Mouse (Mus musculus) inflammation-experienced regulatory T-cells, adult 6 months (primary cell): ENCODE measurements around the gene Tnnc1. TPM values are rescaled to one million over a fixed set of nuclear protein-coding genes. Genes with fewer than 3 reads are reported as not detected.

Experiments
- ATAC-seq: one replicate; pipeline ENCODE4 v1.8.0; 2017
- polyA plus RNA-seq, 3 experiments: library from polyadenylated mRNA; unstranded; fragments of 100-300 nt; shearing (Covaris generic); gene quantifications; one replicate each; pipeline ENCODE4 v1.2.1; 2017

Gene Tnnc1
- polyA plus RNA-seq, 3 experiments from 2014 or later = not detected

DNA sequence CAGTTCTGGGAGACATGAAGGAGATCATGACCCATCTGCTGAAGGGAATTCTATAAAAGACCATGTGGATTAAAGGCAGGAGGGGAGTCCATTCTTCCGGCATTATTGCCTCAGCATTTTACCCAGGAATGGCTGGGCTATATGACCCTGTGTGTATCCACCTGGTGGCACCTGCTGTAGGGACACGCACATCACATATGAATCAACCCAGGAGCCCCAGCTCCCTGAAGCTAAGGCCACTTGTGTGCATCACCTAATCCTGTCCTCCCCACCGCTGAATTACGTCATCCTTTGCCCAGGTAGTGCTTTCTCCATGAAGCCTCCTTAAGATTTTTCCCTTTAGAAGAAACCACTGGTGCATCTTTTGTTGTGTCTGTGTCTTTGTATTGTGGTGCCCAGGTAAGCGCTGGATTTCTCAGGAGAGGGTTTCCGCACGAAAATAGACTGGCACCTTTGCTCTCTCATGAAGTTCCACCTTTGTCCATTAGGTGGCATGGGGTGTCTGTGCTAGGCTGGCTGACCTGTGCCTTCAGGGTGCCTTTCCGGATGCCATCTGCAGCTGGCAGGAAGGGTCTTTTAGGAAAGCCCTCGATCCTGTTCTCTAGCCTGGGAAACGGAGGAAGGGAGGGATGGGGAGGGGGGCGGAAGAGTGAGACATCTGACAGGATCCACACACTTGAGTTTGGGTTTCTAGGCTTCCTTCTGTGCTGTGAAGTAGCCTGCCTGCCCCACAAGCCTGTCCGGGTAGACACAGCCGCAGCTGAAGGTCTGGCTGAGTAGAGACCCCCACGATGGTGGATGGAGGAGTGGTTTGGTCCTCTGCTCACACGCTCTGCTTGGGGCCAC is 7.3 kb downstream of the Tnnc1 start:
- ATAC-seq = peak; percentile 93

DNA sequence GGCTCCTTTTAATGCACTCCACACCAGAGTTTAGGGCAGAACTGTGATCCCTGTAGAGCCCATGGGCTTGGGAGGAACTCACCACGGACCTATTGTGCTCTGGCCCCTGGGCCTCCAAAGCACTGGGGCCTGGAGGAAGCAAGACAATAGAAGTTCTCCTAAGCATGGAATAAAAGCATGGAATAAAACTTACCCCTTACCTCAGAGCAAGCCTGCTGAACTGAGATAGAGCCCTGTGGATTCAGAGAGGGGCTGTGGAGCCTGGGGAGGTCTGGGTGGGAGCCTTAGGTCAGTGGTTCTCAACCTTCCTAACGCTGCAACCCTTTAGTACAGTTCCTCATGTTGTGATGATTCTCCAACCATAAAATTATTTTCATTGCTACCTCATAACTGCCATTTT is 8.7 kb downstream of the Tnnc1 start, which contains the start of gene Nisch:
TSS of gene Nisch (minus strand) at position 101 of the 400 bp plus-strand sequence.
- ATAC-seq = no peak

DNA sequence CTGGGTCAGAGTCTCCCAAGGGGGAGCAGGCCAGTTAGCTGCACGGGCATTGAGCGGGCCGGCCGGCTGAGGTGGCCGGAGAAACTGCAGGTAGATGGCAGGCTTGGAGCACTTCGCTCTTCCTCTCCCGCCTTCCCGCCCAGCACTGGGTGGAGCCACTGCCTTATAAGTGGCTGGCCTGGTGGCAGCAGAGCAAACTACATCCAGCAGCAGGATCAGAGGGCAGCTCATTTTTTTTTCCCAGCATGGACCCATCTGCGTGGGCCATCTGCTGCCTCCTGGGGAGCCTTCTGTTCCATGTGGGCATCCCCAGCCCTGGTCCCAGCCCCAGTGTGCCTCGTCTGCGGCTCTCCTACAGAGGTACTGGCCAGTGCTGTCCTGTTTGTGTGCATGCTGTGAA is 9.6 kb downstream of the Tnnc1 start, which contains the start of gene Sema3g:
TSS of gene Sema3g (plus strand) at position 195 of the 400 bp plus-strand sequence.
- no peak for ATAC-seq

DNA sequence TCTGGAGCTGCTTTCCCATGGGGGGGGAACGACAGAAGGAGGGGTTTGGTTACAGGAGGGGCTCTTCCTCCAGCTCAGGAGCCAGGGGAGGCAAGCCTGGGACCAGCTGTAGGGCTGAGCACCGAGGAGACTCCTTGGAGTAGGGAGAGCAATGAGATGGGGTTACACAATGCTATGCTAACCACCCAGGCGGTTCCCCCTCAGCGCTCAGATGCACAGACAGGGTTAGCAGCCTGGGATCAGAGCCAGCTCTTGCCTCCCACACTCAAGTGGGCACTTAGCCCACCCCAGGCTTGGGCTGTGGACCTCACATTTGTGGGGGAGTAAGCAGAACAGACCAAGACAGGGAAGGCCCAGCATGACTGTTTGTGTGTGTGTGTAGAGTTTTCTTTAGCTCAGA is 18.9 kb downstream of the Tnnc1 start:
- ATAC-seq = no peak

DNA sequence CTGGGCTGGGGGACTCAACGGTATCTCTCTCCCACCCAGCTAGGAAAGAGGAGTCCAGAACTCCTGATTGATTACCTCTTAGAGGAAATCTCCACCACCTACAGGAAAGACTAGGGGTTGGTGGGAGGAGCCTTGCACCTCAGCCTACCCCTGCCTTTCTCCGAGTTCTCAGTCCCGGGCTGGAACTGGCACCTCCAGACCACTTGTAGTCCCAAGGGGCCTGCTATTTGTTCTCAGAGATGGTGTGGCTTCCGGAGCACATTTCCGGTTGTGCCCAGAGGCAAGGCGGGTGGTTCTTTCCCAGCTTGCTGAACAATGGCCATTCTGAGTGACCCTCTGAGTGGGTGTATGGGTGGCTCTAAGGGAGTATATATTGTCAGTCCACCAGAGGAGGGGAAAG is 20.1 kb downstream of the Tnnc1 start:
- no peak for ATAC-seq

DNA sequence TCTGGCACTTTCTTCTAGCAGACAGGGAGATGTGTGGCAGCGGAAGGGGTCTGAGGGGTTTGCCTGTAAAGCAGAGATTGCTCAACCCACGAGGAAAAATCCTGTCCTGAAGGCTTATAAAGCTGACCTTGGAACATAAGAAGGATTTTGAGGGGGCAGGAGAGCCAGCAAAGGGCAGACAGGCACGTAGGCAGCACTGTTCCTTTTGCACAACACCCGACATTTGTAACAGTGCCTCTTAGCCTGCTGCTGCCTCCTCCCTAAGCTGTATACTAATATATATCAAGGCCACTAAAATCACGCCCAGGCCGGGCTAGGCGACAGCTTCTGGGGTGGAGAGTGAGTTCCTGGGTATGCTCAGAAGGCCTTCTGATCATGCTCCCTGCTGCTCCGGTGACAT is 22.3 kb downstream of the Tnnc1 start:
- ATAC-seq = no peak

DNA sequence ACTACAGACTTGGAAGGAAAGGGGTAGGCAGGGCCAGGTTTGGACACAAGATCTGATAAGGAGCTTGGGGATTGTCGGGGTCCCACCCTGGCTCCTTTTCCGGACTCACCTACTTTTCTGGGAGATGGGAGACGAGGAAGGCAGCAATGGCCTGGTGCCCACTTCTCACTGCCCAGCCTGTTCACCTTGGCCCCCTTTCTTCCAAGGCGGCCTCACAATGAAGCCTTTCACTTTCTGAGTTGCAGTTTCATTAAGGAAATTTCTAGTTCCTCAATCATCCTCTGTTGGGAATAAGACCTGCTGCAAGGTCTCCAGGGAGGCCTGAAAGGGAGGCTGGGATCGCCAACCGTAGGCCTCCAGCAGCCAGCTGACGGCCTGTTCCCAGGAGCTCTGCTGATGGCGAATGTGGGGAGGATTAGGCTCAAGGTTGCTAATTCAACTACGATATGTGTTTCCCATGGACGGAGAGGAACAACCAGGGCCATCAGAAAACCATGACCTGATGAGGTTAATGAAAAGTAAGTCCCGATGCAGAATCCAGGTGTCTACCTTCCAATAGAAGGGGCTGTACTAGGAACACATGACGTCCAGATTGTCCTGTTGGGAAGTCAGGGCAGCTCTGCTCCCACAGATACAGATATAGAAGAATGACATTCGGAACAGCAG is 24.4 kb downstream of the Tnnc1 start:
- ATAC-seq = no peak

DNA sequence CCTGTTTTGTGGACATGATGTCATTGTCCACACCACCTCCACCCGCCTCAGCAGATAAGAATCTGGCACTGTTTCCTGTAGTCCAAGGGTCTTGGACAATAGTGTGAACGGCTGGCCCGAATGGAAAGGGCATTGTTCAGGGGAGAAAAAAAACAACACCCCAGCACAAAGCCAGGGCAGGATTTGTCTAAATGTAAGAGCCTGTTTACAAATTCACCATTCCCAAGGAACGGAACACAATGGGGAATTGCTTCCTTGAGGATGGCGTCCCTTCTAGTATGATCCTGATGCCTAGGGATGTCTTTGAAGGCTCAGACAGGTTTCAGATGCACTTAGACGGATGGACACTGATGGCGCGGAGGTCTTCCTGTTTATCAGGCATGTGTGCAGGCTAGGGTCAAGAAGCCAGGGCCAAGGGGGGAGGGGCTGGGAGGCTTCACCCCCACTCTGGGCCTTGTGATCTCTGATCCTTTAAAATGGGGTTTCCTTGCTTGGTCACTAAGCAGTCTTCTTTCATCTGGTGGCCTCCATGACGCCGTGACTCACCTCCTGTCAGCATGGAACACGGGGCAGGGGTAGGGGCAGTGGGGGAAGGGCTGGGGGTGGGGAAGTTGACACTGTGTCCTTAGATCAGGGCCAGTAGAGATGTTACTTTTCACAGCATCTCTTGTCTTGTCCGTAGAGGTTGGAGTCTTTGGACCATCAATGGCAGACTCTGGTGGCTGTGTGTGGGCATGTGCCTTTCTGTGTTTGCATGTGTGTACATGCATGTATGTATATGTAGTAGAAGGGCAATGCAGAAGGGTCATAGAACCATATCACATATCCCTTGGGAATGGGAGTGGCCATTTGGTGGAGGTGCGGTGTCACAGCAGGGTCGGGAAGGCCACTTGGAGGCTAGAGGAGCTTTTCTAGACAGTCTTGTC is 25.2 kb downstream of the Tnnc1 start:
- ATAC-seq = no peak

DNA sequence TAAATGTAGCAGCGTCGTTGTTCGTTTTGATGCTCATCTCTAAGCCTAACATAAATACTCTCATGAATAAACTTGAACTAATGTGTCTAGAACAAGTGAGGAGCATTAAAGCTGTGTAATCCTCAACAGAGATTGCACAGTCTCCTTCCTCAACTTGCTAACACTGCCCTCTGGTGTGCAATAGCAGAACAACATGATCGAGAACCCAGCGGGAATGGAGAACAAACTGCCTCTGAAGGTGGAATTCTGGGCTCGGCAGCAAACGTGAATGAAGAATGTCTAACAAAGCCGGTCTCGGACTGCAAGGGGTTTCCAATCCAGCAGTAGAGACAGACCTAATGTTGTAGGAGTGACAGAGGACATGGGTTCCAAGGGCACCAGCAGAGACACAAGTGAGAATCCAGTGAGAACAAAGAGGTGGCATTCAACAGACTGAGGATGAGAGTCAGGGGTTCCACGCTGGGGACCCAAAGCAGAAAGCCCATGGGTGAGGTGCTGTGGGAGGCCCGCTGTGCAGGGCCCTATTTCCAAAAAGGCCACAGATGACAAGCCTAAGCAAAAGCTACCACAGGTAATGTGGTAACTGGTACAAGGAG is 26.0 kb downstream of the Tnnc1 start:
- ATAC-seq = peak; percentile 71

DNA sequence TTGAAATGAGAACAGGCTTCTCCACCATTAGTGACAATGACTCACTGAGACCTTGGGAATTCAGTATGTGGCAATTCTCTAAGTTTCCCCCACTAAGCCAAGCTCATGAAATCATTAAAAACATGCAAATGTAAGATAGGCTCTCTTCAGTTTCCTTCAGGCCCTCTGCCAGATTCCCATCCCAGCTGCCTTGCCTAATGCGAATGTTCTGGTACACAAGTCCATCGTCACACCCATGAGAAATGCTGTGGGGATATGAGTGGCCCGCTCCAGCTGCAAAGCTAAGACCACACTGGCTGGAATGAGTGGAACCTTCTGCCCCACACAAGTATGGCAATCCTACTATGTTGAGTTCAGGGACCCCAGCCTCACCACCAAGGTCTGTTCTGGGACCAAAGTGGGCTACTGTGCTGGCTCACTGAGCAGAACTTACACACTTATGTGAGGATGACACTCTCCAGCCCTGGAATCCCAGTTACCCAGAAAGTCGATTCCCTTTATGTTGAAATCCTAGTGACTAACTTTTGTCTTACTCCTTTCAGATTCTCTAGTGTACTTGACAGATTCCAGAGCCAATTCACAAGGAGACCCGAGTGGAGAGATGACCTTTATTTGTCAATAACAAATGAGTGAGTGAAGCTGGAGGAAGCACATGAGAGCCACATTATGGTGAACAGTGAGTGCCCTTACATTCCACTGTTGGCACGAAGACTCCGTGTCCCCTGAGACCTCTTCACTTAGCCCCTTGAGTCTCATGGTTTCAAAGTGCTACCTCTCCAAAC is 29.2 kb downstream of the Tnnc1 start:
- ATAC-seq = no peak

DNA sequence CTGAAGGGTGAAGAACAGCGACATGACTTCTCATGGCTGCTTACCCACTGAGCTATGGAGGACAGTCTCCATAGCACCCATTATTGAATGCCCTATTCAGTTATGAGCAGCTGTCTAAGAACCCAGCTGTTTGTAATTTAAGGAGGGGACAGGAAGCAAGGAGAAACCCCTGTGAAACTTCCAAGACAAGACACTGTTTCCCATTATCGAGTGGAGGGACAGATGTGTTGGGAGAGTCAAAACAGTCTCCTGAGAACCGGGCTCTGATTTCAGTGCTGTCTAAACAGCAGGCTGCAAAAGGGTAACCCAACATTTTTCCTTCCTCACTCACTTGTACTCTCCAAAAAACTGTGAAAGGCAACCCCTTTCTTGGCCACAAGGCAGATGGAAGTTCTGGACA is 32.4 kb downstream of the Tnnc1 start:
- ATAC-seq = no peak

DNA sequence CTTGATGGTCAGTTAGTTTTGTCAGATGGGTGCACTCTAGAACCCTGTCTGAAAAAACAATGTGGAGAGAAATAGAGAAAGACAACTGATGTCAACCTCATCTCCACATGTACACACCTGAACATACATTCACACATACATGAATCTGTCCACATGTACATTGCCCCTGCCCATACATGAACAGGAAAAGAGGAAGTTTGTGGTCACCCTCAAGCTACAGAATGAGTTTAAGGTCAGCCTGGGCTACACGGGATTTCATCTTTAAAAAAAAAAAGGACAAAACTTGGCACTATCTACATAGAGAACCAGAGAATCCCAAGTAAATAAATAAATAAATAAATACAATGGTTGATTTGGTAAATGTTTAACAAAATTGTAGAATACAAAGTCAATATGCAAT is 36.7 kb downstream of the Tnnc1 start:
- ATAC-seq = no peak

DNA sequence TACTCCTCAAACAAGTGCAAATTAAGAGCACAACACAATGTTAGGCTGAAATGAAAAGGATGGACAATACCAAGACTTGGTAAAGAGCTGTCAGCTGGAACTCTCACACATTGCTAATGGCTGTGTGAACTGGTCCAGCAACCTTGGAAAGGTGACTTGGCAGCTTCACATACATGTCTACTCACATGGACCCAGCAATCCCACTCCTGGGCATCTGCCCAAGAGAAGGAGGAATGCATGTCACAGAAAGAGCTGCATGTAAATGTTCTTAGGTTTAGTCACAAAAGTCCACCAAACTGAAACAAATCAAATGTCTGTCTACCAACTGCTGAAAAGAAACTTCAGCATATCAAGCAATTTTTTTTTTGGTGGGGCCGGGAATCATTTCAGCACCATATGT is 37.8 kb downstream of the Tnnc1 start:
- no peak for ATAC-seq

DNA sequence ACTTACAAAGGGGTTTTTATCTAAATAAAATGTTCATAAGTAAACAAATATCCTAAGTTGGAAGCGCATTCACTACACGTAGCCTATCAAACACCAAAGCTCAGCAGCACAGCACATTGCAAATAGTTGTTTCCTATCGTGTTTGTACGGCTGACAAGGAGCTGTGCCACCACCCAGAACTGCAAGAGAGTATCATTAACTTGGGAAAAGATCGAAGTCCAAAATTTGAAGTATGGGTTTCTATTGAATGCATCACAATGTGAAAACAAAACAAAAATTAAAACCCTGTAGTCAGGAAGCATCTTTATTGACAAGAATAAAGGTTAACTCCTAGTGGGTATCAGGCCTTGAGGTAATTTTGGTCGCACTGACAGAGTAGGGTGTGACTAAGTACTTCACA is 40.3 kb downstream of the Tnnc1 start:
- no peak for ATAC-seq

DNA sequence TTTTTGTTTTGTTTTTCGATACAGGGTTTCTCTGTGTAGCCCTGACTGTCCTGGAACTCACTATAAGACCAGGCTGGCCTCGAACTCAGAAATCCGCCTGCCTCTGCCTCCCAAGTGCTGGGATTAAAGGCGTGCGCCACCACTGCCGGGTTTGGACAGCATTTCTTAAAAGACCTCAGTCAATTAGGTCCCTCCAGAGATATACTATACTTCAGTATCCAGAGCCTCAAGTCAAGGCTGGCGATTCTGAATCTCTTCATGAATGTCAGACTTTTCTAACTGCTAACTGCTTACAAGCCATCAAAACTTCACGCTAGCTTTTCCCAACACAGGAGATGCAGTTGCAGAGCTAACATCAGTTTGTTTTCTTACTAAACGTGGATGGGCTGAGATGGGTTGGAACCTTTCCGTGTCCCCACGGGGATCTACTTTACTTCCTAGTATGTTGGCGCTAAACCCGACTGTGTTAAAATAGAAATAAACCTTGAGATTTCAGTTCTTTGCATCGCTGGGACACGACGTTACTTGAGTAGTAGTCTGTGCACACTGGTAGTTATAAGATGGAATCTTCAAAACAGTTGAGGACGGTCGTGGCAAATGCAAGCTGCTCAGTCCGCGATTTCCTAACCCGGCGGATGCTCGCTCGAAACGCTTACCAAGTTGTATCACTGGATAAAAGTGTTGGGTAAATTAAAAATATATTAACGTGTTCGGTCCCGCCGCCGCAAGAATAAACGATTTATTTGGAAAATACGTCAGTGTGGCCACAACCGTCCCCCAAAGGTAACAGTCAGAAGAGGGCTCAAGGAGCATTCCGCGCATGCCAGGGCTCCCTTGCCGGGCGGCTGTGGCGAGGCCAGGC is 42.3 kb downstream of the Tnnc1 start:
- peak; percentile 43 for ATAC-seq

DNA sequence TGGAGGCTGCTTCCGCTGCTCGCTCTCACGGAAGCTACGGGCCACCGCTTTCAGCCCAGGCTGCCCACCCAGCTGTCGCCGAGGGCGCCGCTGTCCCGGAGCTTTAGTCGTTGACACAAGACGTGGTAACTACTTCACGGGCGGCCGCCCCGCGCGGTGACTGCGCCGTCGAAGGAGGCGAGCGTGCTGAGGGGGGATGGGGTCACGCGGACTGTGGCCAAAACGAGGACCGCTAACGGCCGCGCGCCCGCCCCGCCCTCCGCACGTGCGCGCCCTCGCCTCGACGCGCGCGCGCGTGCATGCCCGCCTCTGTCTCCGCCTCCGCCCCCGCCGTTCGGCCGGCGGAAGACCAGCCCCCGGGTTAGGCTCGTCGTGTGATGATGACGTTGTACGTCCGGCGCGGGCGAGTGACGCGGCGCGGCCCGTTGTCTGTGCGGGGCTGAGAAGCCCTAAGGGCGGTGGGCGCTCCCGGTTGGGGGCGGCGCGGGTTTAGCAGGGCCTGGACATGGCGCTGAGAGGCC is 43.0 kb downstream of the Tnnc1 start, which contains the start of the genes Phf7 and Bap1:
TSS of gene Phf7 (minus strand) at position 234 of the 521 bp plus-strand sequence.
TSS of gene Bap1 (plus strand) at position 367 of the 521 bp plus-strand sequence.
- ATAC-seq = peak; percentile 78

DNA sequence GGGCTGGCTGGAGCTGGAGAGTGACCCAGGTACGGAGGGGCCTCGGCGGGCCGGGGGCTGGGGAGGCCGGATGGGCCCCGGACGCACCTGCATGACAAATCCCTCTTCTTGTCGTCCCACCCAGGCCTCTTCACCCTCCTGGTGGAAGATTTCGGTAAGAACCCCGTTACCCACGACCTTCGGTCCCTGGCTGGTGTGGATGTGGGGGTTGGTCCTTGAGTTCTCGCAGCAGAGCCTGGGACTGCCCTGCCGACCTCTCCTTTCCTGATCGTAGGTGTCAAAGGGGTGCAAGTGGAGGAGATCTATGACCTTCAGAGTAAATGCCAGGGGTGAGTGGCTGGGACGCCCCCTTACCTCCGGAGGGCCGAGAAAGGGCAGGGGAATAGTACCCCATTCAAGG is 43.5 kb downstream of the Tnnc1 start:
- ATAC-seq = peak; percentile 7

DNA sequence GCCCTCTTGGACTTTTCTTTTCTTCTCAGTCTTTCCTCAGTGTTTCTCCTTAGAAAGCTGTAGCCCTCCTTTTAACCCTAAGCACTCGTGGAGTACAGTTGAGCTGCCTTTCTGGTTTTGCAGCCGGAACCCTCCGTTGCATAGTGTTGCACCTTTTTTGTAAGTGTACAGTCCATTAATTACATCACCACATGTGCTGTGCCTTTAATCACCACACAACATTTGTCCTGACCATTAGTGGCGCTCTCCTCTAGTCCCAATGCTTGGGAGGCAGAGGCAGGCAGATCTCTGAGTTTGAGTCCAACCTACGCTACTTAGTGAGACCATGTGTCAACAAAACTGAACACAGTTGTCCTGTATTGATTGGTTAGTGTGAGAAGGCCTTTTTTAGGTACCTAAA is 44.0 kb downstream of the Tnnc1 start:
- no peak for ATAC-seq

DNA sequence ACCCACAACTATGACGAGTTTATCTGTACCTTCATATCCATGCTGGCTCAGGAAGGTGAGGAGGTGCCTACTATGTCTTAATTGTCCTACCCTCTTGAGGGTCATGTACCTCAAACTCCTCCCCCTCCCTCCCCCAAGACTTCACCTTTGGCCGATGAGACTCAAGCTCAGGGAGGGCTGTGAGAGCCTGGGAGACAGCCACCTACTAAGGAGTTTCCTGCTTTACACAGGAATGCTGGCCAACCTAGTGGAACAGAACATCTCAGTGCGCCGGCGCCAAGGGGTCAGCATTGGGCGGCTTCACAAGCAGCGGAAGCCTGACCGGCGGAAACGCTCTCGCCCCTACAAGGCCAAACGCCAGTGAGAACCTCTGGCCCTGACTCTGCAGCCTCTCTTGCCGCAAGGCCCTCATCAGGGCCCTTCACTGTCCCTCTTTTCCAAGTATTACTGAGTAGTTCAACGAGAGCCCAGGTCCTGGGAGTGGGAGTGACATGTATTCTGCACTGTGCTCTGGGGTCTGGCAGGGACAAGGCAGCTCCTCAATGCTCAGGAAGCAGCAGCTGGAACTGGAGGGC is 50.5 kb downstream of the Tnnc1 start:
- no peak for ATAC-seq

DNA sequence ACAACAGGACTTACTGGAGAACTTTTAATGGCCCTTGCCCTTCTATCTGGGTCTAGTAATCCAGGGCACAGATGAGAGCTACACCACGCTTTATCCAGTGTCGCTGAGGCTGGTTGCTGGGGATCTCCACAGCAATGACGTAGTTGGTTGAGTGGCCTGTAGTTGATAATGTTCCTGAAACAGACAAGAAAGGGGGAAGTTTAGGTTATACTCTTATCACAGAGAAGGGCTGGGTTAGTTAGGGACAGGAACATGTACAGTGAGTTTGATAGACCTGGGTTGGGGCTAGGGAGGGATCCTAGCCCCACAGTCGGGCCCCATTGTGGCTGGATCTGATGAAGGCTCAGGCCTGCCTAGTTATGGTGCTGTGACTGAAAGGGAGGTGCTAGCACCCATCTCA is 52.3 kb downstream of the Tnnc1 start:
- no peak for ATAC-seq
